In genomic region chr6:22366977-22367376, GRCm38 (mm10) we compare ENCODE assay signal across 27 mouse cellular contexts. TPM values are rescaled to one million over a fixed set of nuclear protein-coding genes. Genes with fewer than 3 reads are reported as not detected.
DNase-seq lines count a peak whose midpoint lies in the region; ATAC-seq lines count a peak whose summit lies in the region.
"Had no signal": no experiment of that assay in that cellular context is flagged by ENCODE, and none has a peak within 500 bp of the region (broad histone marks: within the 10 kb centered on the region; RNA-seq: fewer than 3 reads in every experiment).

No protein-coding gene starts in this region.

- no peaks in the 10 kb centered on the region for H3K4me1 ChIP-seq in heart, embryonic 11.5 days (ENCODE audit: control insufficient read depth, insufficient read depth, low read length)
- H3K4me1 ChIP-seq in stomach, embryonic 15.5 days: no peaks in the 10 kb centered on the region
- no peaks in the 10 kb centered on the region for H3K4me1 ChIP-seq in forebrain, embryonic 14.5 days (ENCODE audit: control insufficient read depth, insufficient read depth, low read length)
- H3K4me1 ChIP-seq: forebrain, embryonic 13.5 days; heart, embryonic 10.5 days; hindbrain, embryonic 15.5 days; limb, embryonic 12.5 days; liver, embryonic 12.5 days; neural tube, embryonic 13.5 days had no signal

- no peaks in the 10 kb centered on the region for H3K36me3 ChIP-seq in heart, embryonic 11.5 days (ENCODE audit: control insufficient read depth, insufficient read depth, low read length)
- no peaks in the 10 kb centered on the region for H3K36me3 ChIP-seq in stomach, embryonic 15.5 days
- no peaks in the 10 kb centered on the region for H3K36me3 ChIP-seq in forebrain, embryonic 14.5 days (ENCODE audit: control insufficient read depth, insufficient read depth, low read length)
- H3K36me3 ChIP-seq: embryonic facial prominence, embryonic 13.5 days; heart, embryonic 10.5 days; hindbrain, embryonic 15.5 days; limb, embryonic 12.5 days; liver, embryonic 12.5 days; neural tube, embryonic 13.5 days had no signal

- H3K27ac ChIP-seq in heart, embryonic 11.5 days (ENCODE audit: low read depth, low read length): no peak overlapping the region
- peak overlapping the region; percentile 12; the same call in 1 of the 2 replicates for H3K27ac ChIP-seq in stomach, embryonic 15.5 days
- H3K27ac ChIP-seq in forebrain, embryonic 14.5 days (ENCODE audit: low read depth, low read length): no peak overlapping the region
- H3K27ac ChIP-seq: embryonic facial prominence, embryonic 13.5 days; forebrain, embryonic 13.5 days; heart, embryonic 10.5 days; hindbrain, embryonic 15.5 days; limb, embryonic 12.5 days; liver, embryonic 12.5 days; neural tube, embryonic 13.5 days had no signal

- no peak overlapping the region for H3K4me2 ChIP-seq in heart, embryonic 11.5 days
- no peak overlapping the region for H3K4me2 ChIP-seq in stomach, embryonic 15.5 days
- no peak overlapping the region for H3K4me2 ChIP-seq in forebrain, embryonic 14.5 days (ENCODE audit: low read length)
- H3K4me2 ChIP-seq: embryonic facial prominence, embryonic 13.5 days; forebrain, embryonic 13.5 days; hindbrain, embryonic 15.5 days; limb, embryonic 12.5 days; liver, embryonic 12.5 days; neural tube, embryonic 13.5 days had no signal

- peak; percentile 61 for DNase-seq in heart, adult 11 months
- DNase-seq in CD4-positive, CD25-positive, alpha-beta regulatory T cell, adult 2 months (ENCODE audit: low read depth, low spot score): peak; percentile 34
- peak; percentile 53 for DNase-seq in induced T-regulatory cell, adult 2 months (ENCODE audit: low read depth)
- DNase-seq in forebrain, embryonic 14.5 days (ENCODE audit: low spot score): no peak
- no peak for DNase-seq in c-Kit-positive CD71-positive TER-119-positive erythroid progenitor cells, embryonic 14.5 days (ENCODE audit: low spot score)
- DNase-seq in cerebellum, postnatal 10 days: no peak
- DNase-seq: adrenal gland, postnatal 36 days; cerebellum, adult 11-12 months; cerebellum, postnatal 14 days; kidney, adult 8-10 months; kidney, postnatal 10 days; lung, adult 18-20 months; lung, postnatal 4 days; retina, postnatal 1 day; thymus, adult 2 months; thymus, postnatal 4 days had no signal

- WGBS in heart, embryonic 11.5 days (ENCODE audit: insufficient replicate concordance): 62% methylated on average over 2 of the region's 2 CpGs
- 59% methylated on average over 2 of the region's 2 CpGs for WGBS in stomach, embryonic 15.5 days
- WGBS in forebrain, embryonic 14.5 days: 95% methylated on average over 2 of the region's 2 CpGs

- no peak for ATAC-seq in heart, embryonic 11.5 days (replicated peaks; ENCODE audit: insufficient number of reproducible peaks, low FRiP score, low TSS enrichment)
- ATAC-seq in stomach, embryonic 15.5 days (ENCODE audit: insufficient read depth, low FRiP score, low read depth): peak; percentile 94
- ATAC-seq in forebrain, embryonic 14.5 days: no peak
- ATAC-seq: forebrain, embryonic 13.5 days; liver, embryonic 12.5 days; midbrain, embryonic 16.5 days had no signal

- H3K9ac ChIP-seq in heart, embryonic 11.5 days (ENCODE audit: low read depth, low read length): no peak overlapping the region
- no peak overlapping the region for H3K9ac ChIP-seq in stomach, embryonic 15.5 days
- no peak overlapping the region for H3K9ac ChIP-seq in forebrain, embryonic 14.5 days (ENCODE audit: low read length)
- H3K9ac ChIP-seq: embryonic facial prominence, embryonic 13.5 days; forebrain, embryonic 13.5 days; hindbrain, embryonic 15.5 days; limb, embryonic 12.5 days; liver, embryonic 12.5 days; neural tube, embryonic 13.5 days had no signal

- H3K27me3 ChIP-seq in heart, embryonic 11.5 days (ENCODE audit: control insufficient read depth, insufficient read depth, low read length): no peaks in the 10 kb centered on the region
- H3K27me3 ChIP-seq in stomach, embryonic 15.5 days (replicated peaks): no peaks in the 10 kb centered on the region
- H3K27me3 ChIP-seq in forebrain, embryonic 14.5 days (replicated peaks; ENCODE audit: control insufficient read depth, insufficient read depth, low read length): no peaks in the 10 kb centered on the region
- H3K27me3 ChIP-seq: embryonic facial prominence, embryonic 13.5 days; forebrain, embryonic 13.5 days; hindbrain, embryonic 15.5 days; limb, embryonic 12.5 days; liver, embryonic 12.5 days; neural tube, embryonic 13.5 days had no signal

- H3K4me3 ChIP-seq in heart, embryonic 11.5 days (ENCODE audit: low read depth, low read length): no peak overlapping the region
- H3K4me3 ChIP-seq in stomach, embryonic 15.5 days (replicated peaks): no peak overlapping the region
- H3K4me3 ChIP-seq in forebrain, embryonic 14.5 days (ENCODE audit: low read depth, low read length): no peak overlapping the region
- H3K4me3 ChIP-seq: embryonic facial prominence, embryonic 13.5 days; forebrain, embryonic 13.5 days; heart, embryonic 10.5 days; hindbrain, embryonic 15.5 days; limb, embryonic 12.5 days; liver, embryonic 12.5 days; myocyte; neural tube, embryonic 13.5 days had no signal

- H3K9me3 ChIP-seq in heart, embryonic 11.5 days (replicated peaks; ENCODE audit: control insufficient read depth, low read length): no peaks in the 10 kb centered on the region
- no peaks in the 10 kb centered on the region for H3K9me3 ChIP-seq in stomach, embryonic 15.5 days
- H3K9me3 ChIP-seq in forebrain, embryonic 14.5 days (replicated peaks; ENCODE audit: control insufficient read depth, low read length): no peaks in the 10 kb centered on the region
- H3K9me3 ChIP-seq: embryonic facial prominence, embryonic 13.5 days; forebrain, embryonic 13.5 days; heart, embryonic 10.5 days; hindbrain, embryonic 15.5 days; limb, embryonic 12.5 days; liver, embryonic 12.5 days; neural tube, embryonic 13.5 days had no signal

RNA-seq across cellular contexts. Expression of gene Fam3c, which starts 10.9 kb away (rescaled TPM):
- polyA plus RNA-seq in heart, embryonic 11.5 days (2014; fragmentation: Nextera tagmentation; extraction: Ambion mirVana): 47.9 and 58.6 TPM in 2 replicates
- polyA plus RNA-seq in stomach, embryonic 15.5 days (2015; fragmentation: Nextera tagmentation; extraction: Ambion mirVana): 76.1 and 78.5 TPM in 2 replicates
- polyA plus RNA-seq in forebrain, embryonic 14.5 days (2014; fragmentation: Nextera tagmentation; extraction: Ambion mirVana): 43.8 and 54.4 TPM in 2 replicates

Comparison
In these comparisons a context has a peak if more than half of its experiments do, and no peak if none do; other contexts are left out.
1. DNase-seq: peak in heart, adult 11 months (single experiment), CD4-positive, CD25-positive, alpha-beta regulatory T cell, adult 2 months (single experiment) and induced T-regulatory cell, adult 2 months (single experiment); none in forebrain, embryonic 14.5 days (single experiment), c-Kit-positive CD71-positive TER-119-positive erythroid progenitor cells, embryonic 14.5 days (single experiment) and cerebellum, postnatal 10 days (0 of 2).